Comparison of ENCODE assay signal across 16 mouse cellular contexts in genomic region chr12:52922510-52922909, GRCm38 (mm10).
"Had no signal": no experiment of that assay in that cellular context is flagged by ENCODE, and none has a peak within 500 bp of the region (broad histone marks: within the 10 kb centered on the region; RNA-seq: fewer than 3 reads in every experiment).

No protein-coding gene starts in this region.

- H3K9me3 ChIP-seq: limb, embryonic 12.5 days; liver, embryonic 13.5 days; lung, embryonic 15.5 days; megakaryocyte, embryonic 14.5 days; stomach, embryonic 15.5 days had no signal

- H3K4me2 ChIP-seq: limb, embryonic 12.5 days; liver, embryonic 13.5 days; lung, embryonic 15.5 days; midbrain, embryonic 11.5 days; stomach, embryonic 15.5 days had no signal

- H3K36me3 ChIP-seq: limb, embryonic 12.5 days; liver, embryonic 13.5 days; lung, embryonic 15.5 days; stomach, embryonic 15.5 days had no signal

- DNase-seq: kidney, postnatal 10 days; kidney, postnatal 4 days; liver; liver, embryonic 13.5 days; liver, postnatal 0 days; lung, postnatal 14 days; right cerebral cortex, postnatal 14 days; thymus, adult 2 months; thymus, postnatal 25 days had no signal

- H3K27ac ChIP-seq: layer of hippocampus, adult 2 months; limb, embryonic 12.5 days; liver, embryonic 13.5 days; lung, embryonic 15.5 days; macrophage; stomach, embryonic 15.5 days had no signal

- H3K4me3 ChIP-seq: layer of hippocampus, adult 2 months; limb, embryonic 12.5 days; liver, embryonic 13.5 days; lung, embryonic 15.5 days; megakaryocyte, embryonic 14.5 days; stomach, embryonic 15.5 days had no signal

- ATAC-seq: liver, postnatal 0 days had no signal

- H3K9ac ChIP-seq: limb, embryonic 12.5 days; liver, embryonic 13.5 days; liver, postnatal 0 days; lung, embryonic 15.5 days; stomach, embryonic 15.5 days had no signal

- H3K4me1 ChIP-seq: liver, embryonic 13.5 days; lung, embryonic 15.5 days; megakaryocyte, embryonic 14.5 days; stomach, embryonic 15.5 days had no signal

- H3K27me3 ChIP-seq: limb, embryonic 12.5 days; liver, embryonic 13.5 days; lung, embryonic 15.5 days; stomach, embryonic 15.5 days had no signal
